ENCODE assay signal across 14 mouse cellular contexts in the genomic region with DNA sequence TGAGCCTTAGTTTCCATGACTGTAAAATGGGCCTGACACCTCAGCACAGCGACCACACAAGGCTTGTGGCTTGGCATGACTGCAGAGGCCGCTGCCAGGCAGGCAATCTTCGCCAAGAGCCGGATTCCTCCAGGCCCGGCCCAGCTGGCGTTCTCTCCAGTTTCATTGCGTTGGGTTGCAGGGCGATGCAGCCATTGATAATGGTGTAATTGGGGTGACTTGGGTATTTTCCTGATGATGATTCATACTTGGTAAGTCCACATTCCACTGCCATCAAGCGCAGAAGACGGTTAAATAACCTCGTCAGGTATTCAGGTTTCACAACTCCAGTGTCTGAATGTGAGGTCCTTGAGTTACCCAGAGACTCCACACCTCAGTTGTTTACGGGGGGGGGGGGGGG. TPM values are rescaled to one million over a fixed set of nuclear protein-coding genes. Genes with fewer than 3 reads are reported as not detected.
DNase-seq lines count a peak whose midpoint lies in the region; ATAC-seq lines count a peak whose summit lies in the region.
"Had no signal": no experiment of that assay in that cellular context is flagged by ENCODE, and none has a peak within 500 bp of the region (broad histone marks: within the 10 kb centered on the region; RNA-seq: fewer than 3 reads in every experiment).

No protein-coding gene starts in this region.

- H3K36me3 ChIP-seq in lung, embryonic 16.5 days (ENCODE audit: control insufficient read depth, insufficient read depth, low read length): no peaks in the 10 kb centered on the region
- H3K36me3 ChIP-seq: heart, embryonic 12.5 days had no signal

- intact Hi-C loops in gastrocnemius, postnatal 14 days (cut with DNase I; ENCODE audit: low total_unique reads): loop anchor here (5.0 kb wide), 1 partner anchor 162 kb away; no protein-coding TSS in a partner anchor
- intact Hi-C loops in left cerebral cortex, postnatal 14 days (cut with DNase I): loop anchor here (5.0 kb wide), 1 partner anchor 162 kb away; no protein-coding TSS in a partner anchor

- ATAC-seq in lung, embryonic 16.5 days (ENCODE audit: low read depth): peak; percentile 29; the same call in 1 of the 2 replicates
- ATAC-seq in erythroid progenitor cell, adult 5-6 weeks (replicated peaks; ENCODE audit: low FRiP score, poor library complexity, severe bottlenecking): no peak

- peak overlapping the region; percentile 70 for H3K27ac ChIP-seq in lung, embryonic 16.5 days (ENCODE audit: low read length)
- H3K27ac ChIP-seq: macrophage had no signal

- no peaks in the 10 kb centered on the region for H3K9me3 ChIP-seq in lung, embryonic 16.5 days (ENCODE audit: control insufficient read depth, low read length)
- H3K9me3 ChIP-seq: heart, embryonic 12.5 days had no signal

- H3K4me1 ChIP-seq in lung, embryonic 16.5 days (replicated peaks; ENCODE audit: control insufficient read depth, insufficient read depth, low read length): peaks cover 17% of the 10 kb centered on the region
- H3K4me1 ChIP-seq: heart, embryonic 12.5 days had no signal

- DNase-seq in gastrocnemius, postnatal 14 days: peak; percentile 39
- DNase-seq in gastrocnemius, postnatal 25 days: no peak
- DNase-seq in 3134 (ENCODE audit: extremely low read depth, insufficient read length, low spot score) (peak; percentile 93), MN1 (ENCODE audit: low spot score) (peak; percentile 20)
- DNase-seq in spleen, adult 18-20 months: no peak
- no peak for DNase-seq in left cerebral cortex, postnatal 14 days (ENCODE audit: low spot score in 2 of 2)
- DNase-seq: embryo, embryonic 11 days; kidney, postnatal 25 days; thymus, postnatal 4 days had no signal

- H3K9ac ChIP-seq in lung, embryonic 16.5 days (ENCODE audit: low read length): no peak overlapping the region
- H3K9ac ChIP-seq: heart, embryonic 12.5 days had no signal

- WGBS in lung, embryonic 16.5 days: 62% methylated on average over 12 of the region's 12 CpGs

- no peaks in the 10 kb centered on the region for H3K27me3 ChIP-seq in lung, embryonic 16.5 days (ENCODE audit: control insufficient read depth, insufficient read depth, low read depth, low read length)

- no peak overlapping the region for H3K4me2 ChIP-seq in lung, embryonic 16.5 days (ENCODE audit: low read depth, low read length)
- H3K4me2 ChIP-seq: heart, embryonic 12.5 days had no signal

- no peak overlapping the region for H3K4me3 ChIP-seq in lung, embryonic 16.5 days (ENCODE audit: low read length)
- H3K4me3 ChIP-seq: heart, embryonic 12.5 days had no signal

RNA-seq across cellular contexts. Expression of a gene that starts 23.7 kb away (rescaled TPM):
- not detected for total RNA-seq in gastrocnemius, postnatal 14 days (2021)
- total RNA-seq in gastrocnemius, postnatal 25 days (2021): not detected
- polyA plus RNA-seq in lung, embryonic 16.5 days (2015; fragmentation: Nextera tagmentation; extraction: Ambion mirVana): not detected in 2 replicates
- total RNA-seq in erythroid progenitor cell, adult 5-6 weeks (2015; ENCODE audit: low replicate concordance): not detected in 2 replicates
- total RNA-seq in erythroid progenitor cell, adult 5-6 weeks (2017; ENCODE audit: low replicate concordance): not detected in 2 replicates
- not detected for total RNA-seq in left cerebral cortex, postnatal 14 days (2021)
- total RNA-seq: left cerebral cortex, postnatal 10 days had no signal
- polyA plus RNA-seq: heart, embryonic 12.5 days; macrophage had no signal

Comparison
In these comparisons a context has a peak if more than half of its experiments do, and no peak if none do; other contexts are left out.
1. DNase-seq: peak in gastrocnemius, postnatal 14 days (single experiment), 3134 (single experiment) and MN1 (single experiment); none in gastrocnemius, postnatal 25 days (single experiment), spleen, adult 18-20 months (0 of 2) and left cerebral cortex, postnatal 14 days (0 of 2).